ENCODE assay signal across 8 mouse cellular contexts in the genomic region with DNA sequence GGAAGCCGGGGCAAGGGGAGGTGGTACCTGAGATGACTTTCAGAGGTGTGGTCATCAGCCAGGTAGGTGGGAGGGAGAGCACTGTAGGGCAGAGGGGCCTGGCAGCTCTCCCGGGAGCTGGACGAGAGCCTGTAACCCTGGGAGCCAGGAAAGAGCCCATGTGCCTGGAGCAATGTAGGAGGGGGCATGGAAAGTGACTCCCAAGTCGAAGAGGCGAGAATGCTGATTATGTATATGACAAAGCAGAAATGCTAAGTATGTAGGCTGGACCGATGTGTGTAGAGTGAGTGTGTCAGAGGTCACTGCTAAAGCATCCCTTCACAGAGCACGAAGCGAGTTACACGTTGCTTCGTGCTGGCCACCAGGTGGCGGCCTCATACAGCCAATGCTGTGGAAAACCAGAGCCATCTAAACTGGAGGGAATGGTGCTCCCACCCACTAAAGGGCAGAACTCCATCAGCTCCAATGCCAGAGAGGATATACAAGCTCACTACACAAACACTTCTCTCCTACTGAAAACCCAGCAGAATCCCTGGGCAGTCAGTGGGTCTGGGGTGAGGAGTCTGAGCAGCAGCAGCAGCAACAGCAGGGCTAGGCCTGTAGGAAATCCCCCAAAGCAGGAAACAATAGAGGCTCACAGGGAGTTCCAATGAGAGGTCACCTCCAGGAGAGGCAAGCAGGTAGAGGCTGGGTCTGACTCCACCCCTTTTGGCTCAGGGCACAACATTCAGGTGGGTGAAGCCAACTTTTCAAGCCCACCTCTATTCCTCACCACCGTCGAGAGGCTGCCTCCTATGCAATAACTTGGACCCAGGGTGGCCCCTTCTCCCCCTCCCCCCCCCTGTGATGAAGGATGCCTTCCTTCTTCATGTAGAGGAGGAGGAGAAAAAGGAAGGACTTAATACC.
DNase-seq lines count a peak whose midpoint lies in the region; ATAC-seq and TF ChIP-seq lines count a peak whose summit lies in the region.

No protein-coding gene starts in this region.

- no peak overlapping the region for H3K27ac ChIP-seq in ES-Bruce4 (ENCODE audit: insufficient read depth, low read length)
- no peak overlapping the region; the same call in 1 of the 2 replicates for H3K27ac ChIP-seq in bone marrow, adult 2 months (ENCODE audit: control insufficient read depth, insufficient read depth, low read depth, low read length, poor library complexity)
- peak overlapping the region; percentile 78 for H3K27ac ChIP-seq in embryonic facial prominence, embryonic 14.5 days (replicated peaks; ENCODE audit: low read depth, low read length)
- peak overlapping the region; percentile 25; the same call in 1 of the 2 replicates for H3K27ac ChIP-seq in heart, embryonic 15.5 days
- H3K27ac ChIP-seq in kidney, postnatal 0 days: no peak overlapping the region
- H3K27ac ChIP-seq in lung, postnatal 0 days (ENCODE audit: low read length): peak overlapping the region; percentile 65

- no peak overlapping the region for H3K9ac ChIP-seq in ES-Bruce4 (ENCODE audit: low read depth, poor library complexity, severe bottlenecking)
- H3K9ac ChIP-seq in embryonic facial prominence, embryonic 14.5 days (ENCODE audit: low read depth, low read length): 0 out of 2 replicates have a peak overlapping the region, but pooled peaks have one; percentile 17
- H3K9ac ChIP-seq in heart, embryonic 15.5 days: no peak overlapping the region
- H3K9ac ChIP-seq in kidney, postnatal 0 days (ENCODE audit: low read depth, low read length): no peak overlapping the region
- H3K9ac ChIP-seq in lung, postnatal 0 days (replicated peaks; ENCODE audit: low read depth): no peak overlapping the region

- DNase-seq in embryonic facial prominence, embryonic 14.5 days (ENCODE audit: low spot score): peak; percentile 94
- peak; percentile 94 for DNase-seq in kidney, postnatal 0 days (ENCODE audit: low spot score)
- DNase-seq in lung, postnatal 0 days (ENCODE audit: low spot score): peak; percentile 96
- DNase-seq in ovary, postnatal 10 days (ENCODE audit: low spot score): peak; percentile 49
- peak; percentile 31 to 69 for DNase-seq in thymus, postnatal 10 days (ENCODE audit: low spot score in 2 of 2)

- no peaks in the 10 kb centered on the region for H3K9me3 ChIP-seq in ES-Bruce4 (replicated peaks; ENCODE audit: control insufficient read depth, insufficient read depth, low read length, poor library complexity, severe bottlenecking)
- H3K9me3 ChIP-seq in embryonic facial prominence, embryonic 14.5 days (ENCODE audit: control insufficient read depth, low read length): no peaks in the 10 kb centered on the region
- no peaks in the 10 kb centered on the region for H3K9me3 ChIP-seq in heart, embryonic 15.5 days (replicated peaks)
- no peaks in the 10 kb centered on the region for H3K9me3 ChIP-seq in kidney, postnatal 0 days (replicated peaks; ENCODE audit: low read length)
- no peaks in the 10 kb centered on the region for H3K9me3 ChIP-seq in lung, postnatal 0 days (ENCODE audit: low read length)

- H3K36me3 ChIP-seq in ES-Bruce4 (ENCODE audit: control insufficient read depth, insufficient read depth, low read length, poor library complexity, severe bottlenecking): no peaks in the 10 kb centered on the region
- no peaks in the 10 kb centered on the region for H3K36me3 ChIP-seq in embryonic facial prominence, embryonic 14.5 days (ENCODE audit: control insufficient read depth, insufficient read depth, low read length)
- no peaks in the 10 kb centered on the region for H3K36me3 ChIP-seq in heart, embryonic 15.5 days
- H3K36me3 ChIP-seq in kidney, postnatal 0 days (ENCODE audit: insufficient read depth, low read length): no peaks in the 10 kb centered on the region
- no peaks in the 10 kb centered on the region for H3K36me3 ChIP-seq in lung, postnatal 0 days (ENCODE audit: insufficient read depth, low read length)

- 0 out of 2 replicates have a peak, but pooled peaks have one; percentile 65 for TF ChIP-seq EP300 in ES-Bruce4 (IDR thresholded peaks at IDR 0.05; ENCODE audit: insufficient read depth, low read depth, low read length)
- peak; percentile 72 for TF ChIP-seq EP300 in lung, postnatal 0 days (IDR thresholded peaks at IDR 0.05)

- H3K4me1 ChIP-seq in ES-Bruce4 (ENCODE audit: control insufficient read depth, insufficient read depth, low read length): peaks cover 6% of the 10 kb centered on the region
- peaks cover 5% of the 10 kb centered on the region; the same call in 1 of the 2 replicates for H3K4me1 ChIP-seq in bone marrow, adult 2 months (ENCODE audit: control insufficient read depth, insufficient read depth, low read length)
- H3K4me1 ChIP-seq in embryonic facial prominence, embryonic 14.5 days (ENCODE audit: control insufficient read depth, insufficient read depth, low read length): peaks cover 28% of the 10 kb centered on the region
- H3K4me1 ChIP-seq in heart, embryonic 15.5 days (replicated peaks): peaks cover 48% of the 10 kb centered on the region
- H3K4me1 ChIP-seq in kidney, postnatal 0 days (replicated peaks; ENCODE audit: insufficient read depth, low read length): no peaks in the 10 kb centered on the region
- H3K4me1 ChIP-seq in lung, postnatal 0 days (ENCODE audit: insufficient read depth, low read depth, low read length): peaks cover 27% of the 10 kb centered on the region; the same call in 1 of the 2 replicates

- no peak for TF ChIP-seq POLR2A in ES-Bruce4 (IDR thresholded peaks at IDR 0.05; ENCODE audit: insufficient read depth, low read length)
- TF ChIP-seq POLR2A in bone marrow, adult 2 months (IDR thresholded peaks at IDR 0.05; ENCODE audit: borderline replicate concordance, control insufficient read depth, low read depth, low read length): no peak

- peak; percentile 84 for ATAC-seq in embryonic facial prominence, embryonic 14.5 days (ENCODE audit: low read depth)
- peak; percentile 60 for ATAC-seq in heart, embryonic 15.5 days (replicated peaks; ENCODE audit: insufficient number of reproducible peaks, insufficient read depth, low FRiP score, low read depth)
- ATAC-seq in kidney, postnatal 0 days (replicated peaks; ENCODE audit: low FRiP score, low read depth): peak; percentile 81
- peak; percentile 76 for ATAC-seq in lung, postnatal 0 days

- 57% methylated on average over 13 of the region's 13 CpGs for WGBS in bone marrow, adult 2 months
- WGBS in embryonic facial prominence, embryonic 14.5 days: 14% methylated on average over 13 of the region's 13 CpGs
- 22% methylated on average over 13 of the region's 13 CpGs for WGBS in heart, embryonic 15.5 days
- 19% methylated on average over 13 of the region's 13 CpGs for WGBS in kidney, postnatal 0 days
- WGBS in lung, postnatal 0 days: 24% methylated on average over 13 of the region's 13 CpGs

- peak overlapping the region; percentile 33; the same call in 1 of the 2 replicates for H3K4me2 ChIP-seq in embryonic facial prominence, embryonic 14.5 days (ENCODE audit: low read depth, low read length)
- H3K4me2 ChIP-seq in heart, embryonic 15.5 days: no peak overlapping the region
- H3K4me2 ChIP-seq in kidney, postnatal 0 days (ENCODE audit: low read length): peak overlapping the region; percentile 16; the same call in 1 of the 2 replicates
- H3K4me2 ChIP-seq in lung, postnatal 0 days (replicated peaks; ENCODE audit: low read depth, low read length): no peak overlapping the region

- H3K4me3 ChIP-seq in ES-Bruce4 (ENCODE audit: low read depth, low read length): no peak overlapping the region
- no peak overlapping the region for H3K4me3 ChIP-seq in bone marrow, adult 2 months (replicated peaks; ENCODE audit: control insufficient read depth, low read depth, low read length)
- H3K4me3 ChIP-seq in embryonic facial prominence, embryonic 14.5 days (ENCODE audit: low read depth, low read length): no peak overlapping the region
- H3K4me3 ChIP-seq in heart, embryonic 15.5 days: no peak overlapping the region
- no peak overlapping the region for H3K4me3 ChIP-seq in kidney, postnatal 0 days (replicated peaks; ENCODE audit: low read depth, low read length)
- no peak overlapping the region for H3K4me3 ChIP-seq in lung, postnatal 0 days (ENCODE audit: low read depth, low read length)

- peak; percentile 90 for TF ChIP-seq CTCF in ES-Bruce4 (IDR thresholded peaks at IDR 0.05; ENCODE audit: low read depth, low read length)
- TF ChIP-seq CTCF in bone marrow, adult 2 months (IDR thresholded peaks at IDR 0.05; ENCODE audit: control insufficient read depth, insufficient read depth, low read length): peak; percentile 94
- peak; percentile 99 for TF ChIP-seq CTCF in kidney, postnatal 0 days (IDR thresholded peaks at IDR 0.05; ENCODE audit: low read depth)
- peak; percentile 99 for TF ChIP-seq CTCF in lung, postnatal 0 days (IDR thresholded peaks at IDR 0.05)

- H3K27me3 ChIP-seq in ES-Bruce4 (ENCODE audit: control insufficient read depth, insufficient read depth, low read length, poor library complexity, severe bottlenecking): no peaks in the 10 kb centered on the region
- no peaks in the 10 kb centered on the region for H3K27me3 ChIP-seq in embryonic facial prominence, embryonic 14.5 days (replicated peaks; ENCODE audit: control insufficient read depth, insufficient read depth, low read length)
- no peaks in the 10 kb centered on the region for H3K27me3 ChIP-seq in heart, embryonic 15.5 days
- no peaks in the 10 kb centered on the region for H3K27me3 ChIP-seq in kidney, postnatal 0 days (ENCODE audit: insufficient read depth, low read length)
- H3K27me3 ChIP-seq in lung, postnatal 0 days (replicated peaks; ENCODE audit: insufficient read depth, low read length): no peaks in the 10 kb centered on the region

Comparison
In these comparisons a context has a peak if more than half of its experiments do, and no peak if none do; other contexts are left out.
1. H3K27ac ChIP-seq: peak in embryonic facial prominence, embryonic 14.5 days (single experiment), heart, embryonic 15.5 days (single experiment) and lung, postnatal 0 days (single experiment); none in ES-Bruce4 (single experiment), bone marrow, adult 2 months (single experiment) and kidney, postnatal 0 days (single experiment).
2. H3K4me2 ChIP-seq: peak in embryonic facial prominence, embryonic 14.5 days (single experiment) and kidney, postnatal 0 days (single experiment); none in heart, embryonic 15.5 days (single experiment) and lung, postnatal 0 days (single experiment).
3. Peak in every context shown above with its lines, with median percentiles within 50 percentile points of each other: CTCF ChIP-seq, ATAC-seq and DNase-seq.